Mouse (Mus musculus): Measurements from ENCODE around the gene Plekhg5.

The Plekhg5 gene

GRCm38 (mm10) chr4:152070494-152071396, 1.6 kb upstream of the Plekhg5 start:
- DNase-seq (ENCODE audit: low spot score in 2 of 2), result no peak

GRCm38 (mm10) chr4:152072655-152073054, 357 bp downstream of the Plekhg5 start:
- DNase-seq (ENCODE audit: low spot score in 2 of 2), result no peak

GRCm38 (mm10) chr4:152073715-152074114, 1.4 kb downstream of the Plekhg5 start:
- DNase-seq (ENCODE audit: low spot score in 2 of 2), result no peak

DNA sequence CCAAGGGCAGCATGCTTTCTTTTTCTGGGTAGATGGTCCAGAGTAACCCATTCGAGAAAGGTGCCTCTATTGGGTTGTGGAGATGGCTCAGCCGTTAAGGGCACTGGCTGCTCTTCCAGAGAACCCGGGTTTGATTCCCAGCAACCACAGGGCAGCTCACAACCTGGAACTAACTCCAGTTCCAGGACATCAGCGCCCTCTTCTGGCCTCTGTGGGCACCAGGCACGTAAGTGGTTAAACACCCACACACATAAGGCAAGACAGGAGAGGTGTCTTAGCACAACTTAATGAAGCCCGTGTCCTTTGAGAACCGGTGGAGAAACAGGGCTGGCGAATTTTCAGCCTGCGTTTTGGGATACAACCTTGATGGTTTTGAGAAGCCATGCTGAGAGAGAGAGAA, 2.2 kb downstream of the Plekhg5 start:
- DNase-seq (ENCODE audit: low spot score in 2 of 2), result no peak

DNA sequence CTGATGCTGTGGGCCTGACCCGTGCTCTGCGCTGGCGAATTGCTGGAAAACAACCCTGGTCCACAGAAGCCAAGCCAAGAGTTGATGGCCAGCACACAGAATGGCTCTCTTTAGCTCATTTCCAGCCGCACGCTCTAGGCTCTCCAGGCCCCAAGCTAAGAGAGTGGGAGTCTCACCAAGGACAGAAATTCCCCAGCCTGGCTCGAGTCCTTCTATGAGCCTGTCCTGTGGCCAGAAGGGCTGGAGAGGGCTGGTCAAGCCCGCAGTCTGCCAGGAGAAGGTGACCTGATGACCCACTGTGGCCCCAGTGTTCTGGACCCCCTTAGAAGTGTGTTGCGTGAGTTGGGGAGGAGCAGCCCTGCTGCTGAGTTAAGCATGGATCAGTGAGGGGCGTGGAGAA, 4.9 kb downstream of the Plekhg5 start:
- no peak for DNase-seq (ENCODE audit: low spot score in 2 of 2)

DNA sequence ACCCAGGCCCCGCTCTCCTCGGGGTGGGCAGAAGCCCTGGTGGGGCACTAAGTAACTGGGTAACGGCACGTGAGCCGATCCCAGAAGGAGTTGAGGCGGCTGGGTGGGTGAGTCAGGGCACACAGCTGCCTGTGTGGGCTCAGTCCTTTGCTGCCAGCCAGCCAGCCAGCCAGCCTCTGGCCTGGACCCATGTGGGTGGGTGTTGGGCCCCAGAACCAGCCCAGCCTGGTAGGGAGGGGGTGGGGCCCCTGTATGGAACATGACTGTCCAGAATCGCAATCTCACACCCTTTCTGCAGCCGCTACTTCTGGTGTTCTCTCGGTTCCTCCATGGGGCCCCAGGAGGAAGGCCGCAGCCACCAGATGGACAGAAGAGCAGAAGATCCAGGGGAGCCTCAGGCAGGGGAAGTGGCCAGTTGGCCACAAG, 5.8 kb downstream of the Plekhg5 start:
- no peak for DNase-seq (ENCODE audit: low spot score in 2 of 2)

- DNase-seq (ENCODE audit: low spot score in 2 of 2), result no peak
Measured at GRCm38 (mm10) chr4:152079261-152079660, 7.0 kb downstream of the Plekhg5 start.

DNA sequence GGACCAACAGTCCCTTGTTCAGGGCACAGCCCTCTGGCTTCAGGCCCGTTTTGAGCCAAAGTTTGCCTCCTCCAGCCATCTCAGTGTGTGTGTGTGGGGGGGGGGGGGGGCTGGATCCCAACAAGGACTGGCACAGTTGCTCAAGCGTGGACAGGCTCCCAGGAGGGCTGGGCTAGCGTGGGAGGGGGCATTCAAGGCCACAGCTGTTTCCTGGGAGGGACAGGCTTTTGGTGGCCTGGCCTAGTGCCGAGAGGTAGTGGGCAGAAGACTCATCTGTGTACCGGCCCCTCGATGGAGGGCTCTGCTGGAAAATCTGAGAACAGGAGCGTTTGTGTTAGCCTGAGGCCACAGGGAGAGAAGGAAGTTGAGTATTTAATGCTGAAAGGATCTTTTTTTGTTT, 7.6 kb downstream of the Plekhg5 start:
- no peak for DNase-seq (ENCODE audit: low spot score in 2 of 2)

GRCm38 (mm10) chr4:152083611-152084220, 11.4 kb downstream of the Plekhg5 start:
- no peak for DNase-seq (ENCODE audit: low spot score in 2 of 2)

DNA sequence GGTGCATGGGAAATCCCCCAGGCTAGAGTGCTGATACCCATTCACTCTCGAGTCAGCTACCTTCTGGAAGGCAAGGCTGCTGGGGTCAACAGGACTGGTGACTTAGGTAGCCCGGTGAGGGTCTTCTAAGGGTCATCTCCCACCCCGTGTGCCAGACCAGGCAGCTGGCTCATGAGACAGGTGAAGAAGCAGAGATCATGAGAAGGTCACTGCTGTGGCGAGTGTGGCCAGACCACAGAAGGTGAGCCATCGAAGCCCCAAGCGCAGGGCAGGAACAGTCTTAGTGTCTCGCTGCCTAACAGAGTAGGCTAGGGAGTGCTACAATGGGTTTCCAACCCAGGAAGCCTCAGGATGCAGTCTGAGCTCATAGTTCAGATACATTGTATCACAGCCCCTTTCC, 12.3 kb downstream of the Plekhg5 start:
- DNase-seq (ENCODE audit: low spot score in 2 of 2), result no peak

DNA sequence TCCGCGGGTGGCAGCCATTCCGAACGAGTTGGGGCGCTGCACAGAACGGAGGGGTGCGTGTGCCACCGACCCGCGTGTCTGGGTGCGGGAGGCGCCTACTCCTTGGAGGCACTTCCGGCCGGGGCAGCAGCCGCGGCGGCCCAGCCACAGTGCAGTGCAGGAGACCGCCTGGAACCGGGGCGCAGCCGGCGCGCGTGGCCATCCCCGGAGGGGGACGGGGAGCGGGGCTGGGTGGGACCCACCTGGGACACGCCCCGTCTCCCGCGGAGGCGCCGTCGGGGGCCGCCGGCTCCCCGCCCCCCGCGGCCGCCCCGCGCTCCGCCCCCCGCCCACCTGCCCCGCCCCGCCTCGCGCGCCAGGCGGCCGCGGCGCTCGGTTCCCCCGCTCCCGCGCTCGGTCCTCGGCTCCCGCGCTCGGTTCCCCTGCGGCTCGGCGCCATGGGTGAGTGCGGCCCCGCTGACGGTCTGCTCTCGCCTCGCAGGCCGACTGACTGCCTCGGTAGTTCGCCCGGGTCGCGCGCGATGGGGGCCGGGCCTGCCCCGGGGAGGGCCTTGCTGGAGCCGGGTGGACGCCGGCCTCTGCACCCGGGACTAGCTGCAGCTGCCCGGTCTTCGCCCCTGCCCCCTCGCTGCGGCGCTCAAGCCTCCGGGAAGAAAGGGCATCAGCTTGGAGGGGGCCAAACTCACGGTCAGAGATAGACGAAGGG, 14.4 kb downstream of the Plekhg5 start:
- DNase-seq (ENCODE audit: low spot score in 2 of 2), result peak; percentile 14 to 24

DNA sequence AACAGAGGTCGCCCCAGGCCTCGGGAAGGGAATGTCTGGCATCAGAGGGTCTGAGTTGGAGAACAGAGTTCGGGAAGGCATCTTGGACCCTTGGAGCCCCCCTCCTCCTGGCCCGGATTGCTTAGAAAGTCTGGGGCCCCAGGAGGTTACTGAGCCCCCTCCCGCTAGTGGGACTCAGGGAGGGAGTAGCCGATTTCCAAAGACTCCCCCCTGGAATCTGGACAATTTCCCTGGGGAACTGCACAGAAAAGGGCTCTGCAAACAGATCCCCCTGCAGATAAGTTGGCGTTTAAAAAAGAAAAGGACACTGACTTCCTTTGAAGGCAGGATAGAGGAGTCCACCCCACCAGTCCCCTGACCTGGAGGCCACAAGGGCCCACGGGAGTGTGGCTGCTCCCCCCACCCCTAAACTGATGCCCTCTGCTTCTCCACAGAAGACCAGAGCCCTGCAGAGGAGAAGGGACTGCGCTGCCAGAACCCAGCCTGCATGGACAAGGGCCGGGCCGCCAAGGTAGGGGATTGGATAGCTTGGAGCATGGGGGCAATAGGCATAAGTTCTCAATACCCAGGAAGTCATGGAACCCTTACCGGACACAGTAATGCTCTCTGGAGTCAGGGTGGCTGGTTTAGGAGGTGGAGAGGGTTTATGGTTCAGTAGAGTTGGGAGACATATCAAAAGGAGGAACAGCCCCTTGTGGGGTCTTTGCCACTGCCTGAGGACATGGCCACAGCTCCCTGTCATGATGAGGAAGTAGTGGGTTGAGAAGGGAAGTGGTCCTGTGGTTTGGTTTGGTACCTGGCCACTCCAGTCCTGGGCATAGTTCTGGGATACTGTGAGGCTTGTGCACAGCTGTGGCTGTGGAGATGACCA, 15.1 kb downstream of the Plekhg5 start:
- no peak for DNase-seq (ENCODE audit: low spot score in 2 of 2)

- no peak for DNase-seq (ENCODE audit: low spot score in 2 of 2)
Measured at GRCm38 (mm10) chr4:152088133-152088532, 15.8 kb downstream of the Plekhg5 start.

- no peak for DNase-seq (ENCODE audit: low spot score in 2 of 2)
Measured at GRCm38 (mm10) chr4:152088556-152089120, 16.3 kb downstream of the Plekhg5 start.

DNA sequence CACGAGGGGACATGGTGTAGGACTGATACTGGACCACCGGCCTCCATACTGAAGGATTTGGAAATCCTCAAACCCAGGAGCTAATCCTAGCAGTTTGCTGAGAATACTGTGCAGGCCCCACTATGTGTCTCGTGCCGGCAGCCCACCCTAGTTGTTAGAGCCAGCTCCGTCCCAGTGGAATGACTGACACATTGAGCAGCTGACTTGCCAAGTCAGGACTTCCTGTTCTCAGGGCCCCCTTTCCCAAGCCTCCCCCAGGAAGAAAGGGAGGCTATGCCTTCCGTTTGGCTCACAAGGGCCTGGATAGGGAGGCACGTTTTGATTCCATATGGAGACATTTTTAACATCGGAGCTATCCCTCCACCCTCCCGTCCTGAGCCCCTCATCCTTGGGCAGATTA, 17.9 kb downstream of the Plekhg5 start:
- no peak for DNase-seq (ENCODE audit: low spot score in 2 of 2)

GRCm38 (mm10) chr4:152092751-152093293, 20.5 kb downstream of the Plekhg5 start:
- DNase-seq (ENCODE audit: low spot score in 2 of 2), result no peak

DNA sequence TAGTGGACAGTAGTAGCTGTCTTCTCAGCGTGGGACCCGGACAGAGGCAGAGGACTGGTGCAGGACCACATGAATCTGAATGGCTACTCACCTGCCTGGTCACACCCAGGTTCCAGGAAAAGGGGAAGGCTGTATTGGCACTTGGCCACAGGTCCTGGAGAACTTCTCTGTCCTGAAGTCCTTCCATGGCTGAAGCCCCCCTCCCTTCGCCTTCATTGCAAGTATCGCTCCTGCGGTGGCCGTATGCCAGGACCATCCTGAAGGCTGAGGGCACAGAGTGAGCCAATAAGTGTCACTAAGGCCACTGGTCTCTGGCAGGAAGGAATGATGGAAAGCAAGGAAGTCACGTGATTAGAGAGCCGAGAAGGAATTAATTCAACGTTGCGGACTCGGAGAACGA, 21.9 kb downstream of the Plekhg5 start:
- DNase-seq (ENCODE audit: low spot score in 2 of 2), result no peak

DNA sequence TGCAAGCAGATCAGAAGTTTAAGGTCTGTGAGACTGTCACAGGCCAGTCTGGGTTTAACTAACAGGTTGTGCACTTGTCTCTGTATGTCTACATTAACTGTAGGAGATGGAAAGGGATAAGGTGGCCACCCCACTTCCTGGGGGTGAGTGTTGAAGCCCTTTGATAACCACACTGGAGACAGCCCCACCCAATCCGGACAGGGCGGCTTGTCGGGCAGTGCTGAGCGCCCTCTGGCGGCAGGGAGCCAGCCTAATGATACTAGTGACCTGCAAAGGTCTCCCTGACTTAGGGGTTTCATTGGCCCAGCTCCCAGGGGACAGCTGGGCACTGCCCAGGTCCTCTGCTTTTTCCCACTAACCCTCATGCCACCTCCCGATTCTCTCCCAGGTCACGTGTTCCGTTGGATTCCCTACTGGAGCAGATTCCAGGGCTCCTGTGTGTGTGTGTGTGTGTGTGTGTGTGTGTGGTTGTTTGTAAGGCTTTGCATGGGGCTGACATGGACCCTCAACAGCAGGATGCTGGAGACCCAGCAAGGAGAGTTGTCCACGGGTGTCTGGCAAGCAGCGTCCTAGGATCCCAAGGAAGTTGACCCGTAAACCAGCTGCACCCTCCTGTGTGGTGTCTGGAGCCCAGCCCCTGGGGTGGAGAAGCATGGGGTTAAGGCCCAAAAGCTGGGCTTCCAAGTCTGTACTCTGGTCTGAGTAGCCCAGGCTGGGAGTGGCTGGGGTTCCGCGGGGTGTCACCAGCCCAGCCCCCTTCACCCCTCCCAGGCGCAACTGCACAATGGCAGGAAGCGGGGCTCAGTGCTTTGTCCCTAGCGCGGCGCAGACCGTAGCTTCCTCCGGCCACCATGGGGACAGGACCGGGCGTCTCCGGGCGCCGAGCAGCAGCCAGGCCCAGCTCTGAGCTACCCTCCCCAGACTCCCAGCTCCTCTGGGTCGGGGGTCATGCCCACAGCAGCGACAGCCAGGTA, 23.9 kb downstream of the Plekhg5 start:
- DNase-seq (ENCODE audit: low spot score in 2 of 2), result peak; percentile 86 to 89

DNA sequence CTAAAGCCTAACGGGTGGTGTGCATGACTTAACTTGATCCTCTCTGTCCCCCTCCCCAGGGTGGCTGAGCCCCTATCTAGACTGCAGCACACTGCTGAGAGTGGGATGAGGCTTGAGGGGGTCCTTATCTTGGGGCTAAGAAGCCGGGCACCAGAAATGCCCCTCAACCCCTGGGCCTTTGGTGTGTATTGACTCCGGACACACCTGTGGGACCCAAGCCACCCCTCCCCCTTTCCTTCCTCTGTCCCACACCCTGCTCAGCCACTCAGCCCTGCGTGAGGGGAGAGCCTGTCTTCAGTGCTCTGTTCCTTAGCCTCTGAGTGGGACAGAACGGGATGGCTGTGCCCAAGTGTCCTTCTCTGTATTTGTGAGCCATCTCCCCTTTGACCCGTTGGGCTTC, 24.6 kb downstream of the Plekhg5 start:
- no peak for DNase-seq (ENCODE audit: low spot score in 2 of 2)

All from natural killer cell, adult 2 months (primary cell).